Mouse (Mus musculus) heart, postnatal 14 days (tissue): ENCODE measurements at regions not wholly inside any gene's neighbourhood (a gene's known extent, or its start where the extent isn't known, plus 50 kb on each side); places are given as distances from the start of the nearest gene placed in this dataset.

Experiments used
- DNase-seq, 2 experiments: peaks; one replicate each; pipeline ENCODE4 v3.0.0; 2021 to 2022
- intact Hi-C: fragments of 180-260 bp; cut with DNase I; formaldehyde crosslinking; loops from one replicate; pipeline ENCODE4 v1.15.1; 2025

DNA sequence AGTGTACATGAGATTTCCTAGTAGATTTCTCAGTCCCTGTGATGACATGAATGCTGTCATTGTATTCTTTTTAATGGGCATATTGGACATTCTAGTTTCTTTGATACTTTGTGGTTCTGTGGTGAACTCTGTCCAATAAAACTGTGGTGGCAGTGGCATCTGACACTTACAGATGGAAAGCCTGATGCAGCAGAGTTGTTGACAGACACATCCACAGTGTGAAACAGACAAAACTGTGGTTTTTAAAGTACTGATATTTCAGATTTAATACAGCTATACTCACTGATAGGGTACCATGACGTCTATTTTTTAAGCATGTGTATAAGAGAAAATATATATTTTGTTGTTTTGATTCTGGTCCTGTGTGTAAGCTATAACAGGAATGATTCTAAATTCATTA lies 818.0 kb downstream of the Trim52 start:
- no peak for DNase-seq
- intact Hi-C loops: no loop called here

GRCm38 (mm10) chr14:106924443-106924842 lies 818.4 kb downstream of the Trim52 start:
- no peak for DNase-seq
- intact Hi-C loops: no loop called here

- peak; percentile 1 to 9 for DNase-seq
- intact Hi-C loops: no loop called here
Observed at GRCm38 (mm10) chr14:106945261-106945660, 839.3 kb downstream of the Trim52 start.

- no peak for DNase-seq
- intact Hi-C loops: no loop called here
Observed at GRCm38 (mm10) chr14:106977958-106978357, 872.0 kb downstream of the Trim52 start.

DNA sequence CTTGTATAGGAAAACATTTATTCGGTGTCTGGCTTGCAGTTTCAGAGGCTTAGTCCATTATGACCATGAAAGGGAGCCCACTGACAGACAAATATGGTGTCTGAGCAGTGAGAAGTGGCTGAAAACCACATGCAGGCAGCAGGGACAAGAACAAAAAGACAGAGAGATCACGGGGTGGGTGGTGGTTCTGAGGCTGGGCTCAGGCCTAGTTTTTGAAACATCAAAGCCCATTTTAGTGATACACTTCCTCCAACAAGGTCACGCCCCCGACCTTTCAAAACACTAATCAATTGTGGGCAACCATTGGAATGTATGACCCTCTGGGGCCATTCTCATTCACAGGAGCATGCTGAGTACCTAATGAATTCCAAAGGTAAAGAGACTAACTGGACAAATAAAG lies 874.8 kb downstream of the Trim52 start:
- no peak for DNase-seq
- intact Hi-C loops: no loop called here

DNA sequence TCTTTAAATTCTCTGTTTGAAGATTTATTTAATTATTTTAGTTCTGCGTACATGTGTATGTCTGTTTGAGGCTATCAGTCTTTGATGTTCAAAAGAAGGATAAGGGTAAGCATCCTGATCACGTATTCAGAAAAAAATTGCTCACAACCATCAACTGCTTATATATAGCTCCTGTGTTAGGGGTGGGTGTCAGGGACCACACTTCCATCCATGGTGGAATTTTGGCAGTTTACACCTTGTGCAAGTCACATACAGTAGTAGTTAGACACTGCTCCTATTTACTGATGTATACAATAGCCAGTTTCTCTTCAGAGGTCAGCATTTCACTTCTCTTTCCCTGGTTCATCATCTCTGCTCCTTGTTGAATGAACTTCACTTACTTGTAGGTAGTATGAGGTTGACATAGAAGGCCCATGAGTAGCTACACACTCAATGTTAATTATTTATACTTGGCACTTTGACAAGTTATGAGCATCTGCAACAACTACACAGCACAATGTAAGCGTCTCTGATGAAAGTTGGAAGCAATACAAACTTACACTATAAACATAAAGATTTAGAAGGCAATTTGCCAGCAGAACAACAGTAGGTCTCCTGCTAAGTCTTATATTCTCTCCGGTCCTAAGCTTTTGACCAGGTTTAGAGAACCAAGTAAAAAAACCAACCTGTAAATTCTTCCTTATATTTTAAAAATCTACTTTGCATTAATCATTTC lies 891.7 kb downstream of the Trim52 start:
- DNase-seq: no peak
- intact Hi-C loops: no loop called here

- intact Hi-C loops: no loop called here
- no peak for DNase-seq
Observed at GRCm38 (mm10) chr14:107004981-107005380, 899.0 kb downstream of the Trim52 start.

DNA sequence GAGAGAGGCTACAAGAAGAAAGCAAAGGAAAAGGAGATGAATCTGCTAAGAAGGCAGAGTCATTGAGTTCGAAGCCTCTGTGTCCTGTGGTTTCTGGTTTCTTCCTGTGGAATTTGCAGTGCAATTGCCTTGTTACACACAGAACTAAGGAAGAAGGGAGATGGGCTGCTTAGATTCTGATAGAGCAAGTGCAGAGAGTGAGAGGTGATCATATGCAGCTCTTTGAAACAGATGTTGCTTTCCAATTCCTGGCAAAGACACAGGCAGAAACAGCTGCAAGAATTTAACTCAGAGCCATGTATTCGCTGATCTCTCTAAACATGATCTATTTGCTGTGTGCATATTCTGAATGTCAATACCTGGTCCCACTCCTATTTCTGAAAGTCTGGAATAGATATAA lies 903.6 kb downstream of the Trim52 start:
- intact Hi-C loops: no loop called here
- DNase-seq: no peak

GRCm38 (mm10) chr14:107033807-107034206 lies 927.8 kb downstream of the Trim52 start:
- no peak for DNase-seq
- intact Hi-C loops: no loop called here

DNA sequence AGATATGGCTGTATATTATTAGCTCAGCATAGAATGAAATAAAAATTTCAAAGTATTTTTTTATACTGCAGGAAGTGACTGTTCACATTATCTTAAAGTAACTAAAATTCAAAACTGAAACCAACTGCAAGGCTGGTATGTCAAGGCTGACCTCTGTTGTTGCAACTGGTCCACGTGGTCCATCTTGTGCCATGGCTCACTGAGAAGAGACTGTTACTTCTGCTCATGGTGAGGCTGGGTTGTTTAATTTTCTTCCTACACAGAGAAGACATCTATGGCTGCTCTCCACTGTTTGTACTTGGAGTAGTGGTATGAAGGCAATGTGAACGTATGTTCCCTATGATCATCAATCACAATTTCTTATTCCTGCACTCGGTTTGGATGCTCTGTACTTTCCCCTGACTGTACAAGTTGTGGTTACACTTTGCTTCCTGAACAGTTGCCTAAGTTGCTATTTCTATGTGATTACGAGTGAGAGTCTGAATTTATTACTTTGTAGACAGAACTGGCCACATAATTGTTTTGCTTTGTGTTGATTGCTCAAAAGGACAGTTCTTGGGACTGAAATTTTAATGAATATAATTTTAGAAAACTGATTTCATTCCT lies 946.1 kb downstream of the Trim52 start:
- intact Hi-C loops: no loop called here
- DNase-seq: no peak

DNA sequence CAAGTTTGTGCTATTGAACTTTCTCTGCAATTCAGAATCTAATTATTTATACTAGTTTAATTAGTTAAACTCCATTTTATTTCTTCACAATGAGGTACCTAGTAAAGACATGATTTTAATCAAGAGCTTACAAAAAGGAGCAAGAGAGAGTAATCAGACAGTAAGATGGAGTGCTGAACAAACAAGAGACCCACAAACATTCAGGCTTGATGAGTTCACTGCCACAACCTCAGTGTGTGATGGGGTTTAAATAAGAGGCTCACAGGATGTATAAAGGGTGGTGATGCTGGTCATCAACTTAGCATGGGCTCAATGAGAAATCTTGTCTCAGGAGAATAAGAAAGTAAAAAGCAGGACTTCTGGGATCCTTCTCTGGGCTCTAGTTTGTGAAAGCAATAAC lies 962.6 kb downstream of the Trim52 start:
- no peak for DNase-seq
- intact Hi-C loops: no loop called here

DNA sequence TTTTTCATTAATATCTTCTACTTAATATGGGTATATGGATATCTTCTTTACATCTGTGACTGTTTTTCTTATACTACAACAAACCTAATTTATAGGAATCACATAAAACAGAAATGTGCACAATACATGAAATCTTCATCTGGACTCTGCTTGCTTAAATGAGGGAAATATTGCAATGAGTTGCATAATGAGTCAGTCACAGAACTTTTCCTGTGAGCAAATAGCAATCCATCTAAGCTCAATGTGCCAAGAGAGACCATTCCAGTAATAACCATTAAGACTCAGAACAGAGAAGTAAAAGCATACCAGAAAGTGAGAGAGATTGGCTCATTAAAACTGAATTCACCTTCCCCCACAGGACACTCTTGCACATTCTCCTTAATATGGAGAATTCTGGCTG lies 974.4 kb downstream of the Trim52 start:
- intact Hi-C loops: no loop called here
- DNase-seq: no peak
